Mouse (Mus musculus): Measurements from ENCODE around the gene Adssl1.

Gene Adssl1

DNA sequence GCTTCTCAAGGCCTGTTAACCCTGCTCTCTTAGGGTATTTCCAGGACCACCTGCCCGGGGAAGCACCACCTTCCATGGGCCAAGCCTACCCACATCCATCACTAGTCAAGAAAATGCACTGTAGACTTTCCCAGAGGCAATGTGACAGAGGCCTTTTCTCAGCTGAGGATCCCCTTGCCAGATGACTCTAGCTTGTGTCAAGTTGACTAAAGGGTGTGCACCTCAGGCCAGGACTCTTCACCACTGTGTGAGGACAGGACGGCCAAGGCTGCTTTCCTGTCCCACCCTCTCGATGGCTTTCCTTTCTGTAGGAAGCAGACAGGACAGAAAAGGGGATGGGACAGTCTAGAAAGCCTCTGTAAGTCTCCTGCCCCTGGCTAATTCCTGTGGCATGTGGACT is 28.1 kb upstream of the Adssl1 start:
- in situ Hi-C loops (cut with MboI, MseI): no loop called here

DNA sequence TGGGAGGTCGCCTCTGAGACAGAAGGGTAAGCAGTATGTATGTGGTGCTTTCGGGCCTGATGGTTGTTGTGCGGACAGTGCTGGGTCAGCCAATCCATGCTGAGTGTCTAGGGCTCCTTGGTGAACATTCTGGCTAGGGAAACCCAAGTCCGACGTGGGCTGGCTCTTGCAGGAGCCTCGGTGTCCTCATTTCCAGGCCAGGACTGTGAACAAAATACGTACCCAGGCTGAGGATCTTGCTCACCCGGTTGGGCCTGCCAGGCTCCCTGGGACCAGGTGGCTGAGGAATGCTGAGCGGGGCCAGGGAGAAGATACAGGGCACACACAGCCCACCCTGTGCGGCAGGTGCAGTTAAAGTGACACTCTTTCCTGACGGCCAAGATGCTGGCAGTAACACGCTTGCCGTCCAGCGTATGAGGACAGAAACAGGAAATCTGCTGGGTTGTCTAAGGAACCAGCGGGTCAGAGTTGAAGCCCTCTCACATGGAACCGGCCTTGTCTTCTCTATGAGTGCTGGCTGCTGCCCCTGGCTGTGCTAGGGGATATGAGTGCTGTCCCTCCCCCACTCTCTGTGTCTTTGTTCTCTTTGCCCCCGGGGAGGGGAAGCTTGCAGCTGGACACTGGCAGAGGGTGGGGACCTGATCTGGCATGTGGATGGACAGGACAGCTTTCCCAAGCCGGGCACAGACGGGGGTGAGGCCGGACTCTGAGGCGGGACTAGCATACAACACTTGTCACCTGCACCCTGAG is 26.7 kb upstream of the Adssl1 start:
- in situ Hi-C loops (cut with MboI, MseI): no loop called here

DNA sequence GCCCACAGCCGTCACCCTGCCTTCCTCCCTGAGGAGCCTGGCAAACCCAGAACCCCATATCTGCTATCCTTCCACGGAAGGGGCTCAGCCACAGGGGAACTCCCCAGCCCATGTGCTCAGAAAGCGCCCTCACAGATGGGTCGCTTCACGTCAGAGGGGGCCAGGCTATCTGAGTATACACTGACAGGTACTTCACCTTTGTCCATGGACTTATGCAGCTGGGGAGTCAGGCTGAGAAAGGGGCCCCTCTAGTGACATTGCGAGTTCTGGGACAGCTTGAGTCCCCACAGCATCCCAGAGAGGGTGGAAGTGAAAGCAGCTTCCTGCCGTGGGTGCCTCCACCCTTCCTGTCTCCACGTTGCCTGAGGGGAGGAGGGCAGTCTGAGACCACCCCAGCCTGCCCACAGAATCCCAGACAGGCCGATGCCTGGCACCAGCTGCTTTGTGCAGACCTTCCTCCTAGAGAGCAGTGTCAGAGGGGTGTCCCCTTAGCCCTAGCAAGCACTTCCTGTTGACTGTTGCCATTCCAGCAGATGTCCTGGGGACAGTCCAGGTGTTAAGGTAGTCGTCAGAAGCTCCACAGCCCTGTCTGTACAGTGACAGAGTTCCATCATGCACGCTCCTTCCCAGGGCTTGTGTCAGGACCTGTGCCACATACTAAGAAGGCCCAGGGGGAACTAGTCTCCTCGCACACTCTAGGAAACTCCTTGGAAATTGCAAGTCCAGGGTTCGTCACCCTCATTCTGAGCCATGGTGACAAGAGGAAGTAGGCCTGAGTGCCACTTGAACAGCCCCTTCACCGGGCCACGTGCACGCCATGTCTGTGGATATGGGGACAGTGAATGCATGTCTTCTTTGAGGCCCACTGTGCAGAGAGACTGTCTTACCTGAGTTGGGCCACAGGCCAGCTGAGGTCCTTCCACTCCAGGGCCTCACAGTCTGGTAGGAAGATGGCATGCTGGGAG is 25.6 kb upstream of the Adssl1 start:
- in situ Hi-C loops (cut with MboI, MseI): no loop called here

DNA sequence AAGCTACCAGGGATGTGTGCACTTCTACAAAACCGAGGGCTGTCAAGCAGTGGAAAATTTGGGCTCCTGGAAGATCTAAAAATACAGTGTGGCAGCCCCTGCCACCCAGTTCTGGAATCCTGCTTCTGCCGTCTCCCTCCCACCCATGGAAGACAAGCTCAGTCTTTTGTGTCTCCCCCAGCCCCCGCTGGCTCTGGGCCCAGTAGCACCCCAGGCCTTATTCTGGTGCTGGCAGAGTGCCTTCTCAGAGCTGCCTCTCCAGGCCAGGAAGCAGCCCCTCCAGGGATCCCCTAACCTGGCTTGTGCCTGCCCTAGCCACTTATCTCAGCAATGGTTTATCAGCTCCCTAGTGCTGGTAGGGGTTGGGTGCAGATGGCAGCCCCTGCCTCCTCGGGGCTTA is 24.9 kb upstream of the Adssl1 start:
- in situ Hi-C loops (cut with MboI, MseI): loop anchor here in 1 of 2 experiments (5.0 kb wide), 2 partner anchors 38 to 678 kb away; no protein-coding TSS in a partner anchor

DNA sequence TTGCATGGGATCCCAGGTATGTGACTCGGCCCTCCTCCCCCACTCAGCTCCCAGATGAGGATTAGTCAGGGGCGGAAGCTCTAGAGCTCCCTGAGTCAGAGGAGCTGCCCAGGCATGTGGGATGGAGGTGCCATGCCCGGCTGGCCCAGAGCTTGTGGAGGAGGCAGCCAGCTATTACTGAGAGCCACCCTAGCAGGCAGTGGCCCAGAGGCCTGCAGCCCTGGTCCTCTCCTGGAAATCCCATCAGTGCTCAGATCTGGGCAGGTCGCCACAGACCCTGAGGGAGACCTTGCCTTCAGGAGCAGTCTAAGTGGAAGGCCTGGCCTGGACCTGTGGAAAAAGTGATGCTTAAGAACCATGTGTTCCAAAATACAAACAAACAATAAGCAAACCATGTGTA is 24.2 kb upstream of the Adssl1 start:
- in situ Hi-C loops (cut with MboI, MseI): loop anchor here in 1 of 2 experiments (5.0 kb wide), 2 partner anchors 38 to 678 kb away; no protein-coding TSS in a partner anchor

DNA sequence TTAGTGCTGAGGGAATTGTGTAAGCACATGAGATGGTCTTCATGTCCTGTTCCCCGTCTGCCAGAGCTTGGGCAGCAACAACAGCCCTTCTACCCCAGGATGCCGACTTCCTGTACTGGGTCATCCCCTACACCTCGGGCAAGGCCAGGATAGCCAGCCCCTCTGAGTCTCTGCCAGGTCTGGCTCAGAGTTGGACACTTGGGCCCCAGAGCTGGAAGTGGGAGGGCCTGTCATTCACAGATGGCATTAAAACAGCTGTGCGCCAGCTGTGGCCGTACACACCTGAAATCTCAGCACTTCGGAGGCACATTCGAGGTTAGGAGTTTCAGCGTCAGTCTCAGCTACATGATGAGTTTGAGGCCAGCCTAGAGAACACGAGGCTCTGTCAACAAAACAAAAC is 23.4 kb upstream of the Adssl1 start:
- in situ Hi-C loops (cut with MboI, MseI): loop anchor here in 1 of 2 experiments (5.0 kb wide), 2 partner anchors 39 to 679 kb away; no protein-coding TSS in a partner anchor

DNA sequence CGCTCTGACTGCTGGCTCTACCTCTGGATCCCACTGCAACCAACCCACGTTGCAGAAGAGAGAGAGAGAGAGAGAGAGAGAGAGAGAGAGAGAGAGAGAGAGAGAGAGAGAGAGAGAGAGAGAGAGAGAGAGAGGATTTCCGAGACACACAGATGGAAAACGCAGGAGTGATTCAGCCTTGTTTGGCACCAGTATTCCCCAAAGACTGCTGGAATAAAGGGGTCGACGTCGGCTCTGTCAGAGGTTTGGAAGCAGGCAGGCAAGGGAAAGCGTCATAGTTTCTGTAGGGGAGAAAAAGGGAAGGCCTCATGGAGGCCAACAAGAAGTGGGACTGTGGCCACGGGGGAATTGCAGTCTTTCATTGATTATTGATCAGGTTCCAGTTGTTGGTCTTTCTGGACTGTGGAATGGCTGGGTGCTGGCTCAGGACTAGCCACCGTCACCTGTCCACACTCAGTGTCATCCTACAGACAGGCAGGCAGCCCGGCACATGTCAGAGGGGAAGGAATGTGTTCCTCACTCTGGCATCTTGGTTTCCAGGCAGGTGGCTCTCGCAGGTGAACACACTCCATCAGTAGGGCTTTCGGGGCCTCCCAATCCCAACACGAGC is 22.8 kb upstream of the Adssl1 start:
- in situ Hi-C loops (cut with MboI, MseI): loop anchor here in 1 of 2 experiments (5.0 kb wide), 2 partner anchors 40 to 680 kb away; no protein-coding TSS in a partner anchor

DNA sequence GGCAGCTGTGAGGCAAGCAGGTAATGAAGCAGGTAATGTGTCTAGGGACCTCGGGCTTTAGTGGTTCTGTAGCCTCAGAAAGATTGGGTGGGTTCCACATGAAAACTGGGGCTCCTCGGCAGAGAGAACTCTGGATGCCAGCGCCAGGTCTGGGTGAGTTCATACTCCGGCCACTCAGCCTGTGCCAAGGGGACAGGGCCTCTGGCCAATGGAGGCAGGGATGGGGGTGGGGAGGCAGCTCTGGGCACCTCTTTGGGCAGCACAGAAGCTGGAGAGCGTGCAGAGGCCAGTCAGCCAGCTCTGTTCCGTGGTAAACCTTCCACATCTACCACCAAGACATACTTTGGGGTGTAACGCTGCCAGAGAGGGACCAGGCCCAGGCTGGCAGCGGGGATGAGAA is 22.2 kb upstream of the Adssl1 start:
- in situ Hi-C loops (cut with MboI, MseI): loop anchor here in 1 of 2 experiments (5.0 kb wide), 2 partner anchors 40 to 680 kb away; no protein-coding TSS in a partner anchor

DNA sequence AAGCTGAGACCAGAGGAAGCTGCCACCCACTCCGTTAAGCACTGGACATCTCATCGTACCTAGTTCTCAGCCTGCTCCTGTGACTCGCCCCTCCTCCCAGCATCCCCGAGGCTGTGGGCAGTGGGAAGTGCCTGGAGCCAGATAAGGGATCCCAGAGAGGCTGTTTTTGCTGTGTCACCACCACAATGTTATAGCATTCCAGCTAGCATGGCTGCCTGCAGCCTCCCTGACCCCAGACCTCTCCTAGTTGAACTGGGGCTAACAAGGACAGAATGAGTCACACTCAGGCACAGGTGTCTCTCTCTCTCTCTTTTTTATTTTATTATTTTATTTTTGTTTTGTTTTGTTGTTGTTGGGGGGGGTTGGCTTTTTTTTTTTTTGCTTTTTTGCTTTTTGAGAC is 20.6 kb upstream of the Adssl1 start:
- in situ Hi-C loops (cut with MboI, MseI): loop anchor here in 1 of 2 experiments (5.0 kb wide), 2 partner anchors 42 to 682 kb away; no protein-coding TSS in a partner anchor

DNA sequence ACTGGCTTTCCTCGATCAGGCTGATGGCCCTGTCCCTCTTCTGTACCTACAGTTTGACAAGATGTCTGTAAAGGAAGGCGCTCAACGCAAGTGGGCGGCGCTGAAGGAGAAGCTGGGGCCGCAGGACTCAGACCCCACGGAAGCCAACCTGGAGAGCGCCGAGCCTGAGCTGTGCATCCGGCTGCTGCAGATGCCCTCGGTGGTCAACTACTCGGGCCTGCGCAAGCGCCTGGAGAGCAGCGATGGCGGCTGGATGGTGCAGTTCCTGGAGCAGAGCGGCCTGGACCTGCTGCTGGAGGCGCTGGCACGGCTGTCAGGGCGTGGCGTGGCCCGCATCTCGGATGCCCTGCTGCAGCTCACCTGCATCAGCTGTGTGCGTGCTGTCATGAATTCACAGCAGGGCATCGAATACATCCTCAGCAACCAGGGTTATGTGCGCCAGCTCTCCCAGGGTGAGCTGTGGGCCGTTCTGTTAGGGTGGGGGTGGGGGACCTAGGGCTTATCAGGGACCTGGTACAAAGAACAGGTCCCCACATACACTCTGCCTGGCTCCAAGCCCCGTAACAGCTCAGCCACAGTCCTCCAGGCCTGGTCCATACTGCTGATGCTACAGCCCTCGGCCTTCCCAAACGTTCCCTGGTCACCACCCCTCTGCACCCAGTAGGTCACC is 19.8 kb upstream of the Adssl1 start:
- in situ Hi-C loops (cut with MboI, MseI): loop anchor here in 1 of 2 experiments (5.0 kb wide), 2 partner anchors 43 to 683 kb away; no protein-coding TSS in a partner anchor

DNA sequence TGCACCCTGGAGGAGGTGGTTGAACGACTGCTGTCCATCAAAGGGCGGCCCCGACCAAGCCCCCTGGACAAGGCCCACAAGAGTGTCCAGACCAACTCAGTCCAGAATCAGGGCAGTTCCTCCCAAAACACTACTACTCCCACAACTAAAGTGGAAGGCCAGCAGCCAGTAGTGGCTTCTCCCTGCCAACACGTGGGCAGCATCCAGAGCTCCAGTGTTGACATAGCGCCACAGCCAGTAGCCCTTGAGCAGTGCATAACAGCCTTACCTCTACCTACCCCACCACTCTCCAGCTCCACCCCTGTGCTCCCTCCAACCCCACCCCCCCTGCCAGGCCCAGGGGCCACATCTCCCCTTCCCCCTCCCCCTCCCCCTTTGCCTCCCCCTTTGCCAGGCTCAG is 15.8 kb upstream of the Adssl1 start:
- in situ Hi-C loops (cut with MboI, MseI): no loop called here

DNA sequence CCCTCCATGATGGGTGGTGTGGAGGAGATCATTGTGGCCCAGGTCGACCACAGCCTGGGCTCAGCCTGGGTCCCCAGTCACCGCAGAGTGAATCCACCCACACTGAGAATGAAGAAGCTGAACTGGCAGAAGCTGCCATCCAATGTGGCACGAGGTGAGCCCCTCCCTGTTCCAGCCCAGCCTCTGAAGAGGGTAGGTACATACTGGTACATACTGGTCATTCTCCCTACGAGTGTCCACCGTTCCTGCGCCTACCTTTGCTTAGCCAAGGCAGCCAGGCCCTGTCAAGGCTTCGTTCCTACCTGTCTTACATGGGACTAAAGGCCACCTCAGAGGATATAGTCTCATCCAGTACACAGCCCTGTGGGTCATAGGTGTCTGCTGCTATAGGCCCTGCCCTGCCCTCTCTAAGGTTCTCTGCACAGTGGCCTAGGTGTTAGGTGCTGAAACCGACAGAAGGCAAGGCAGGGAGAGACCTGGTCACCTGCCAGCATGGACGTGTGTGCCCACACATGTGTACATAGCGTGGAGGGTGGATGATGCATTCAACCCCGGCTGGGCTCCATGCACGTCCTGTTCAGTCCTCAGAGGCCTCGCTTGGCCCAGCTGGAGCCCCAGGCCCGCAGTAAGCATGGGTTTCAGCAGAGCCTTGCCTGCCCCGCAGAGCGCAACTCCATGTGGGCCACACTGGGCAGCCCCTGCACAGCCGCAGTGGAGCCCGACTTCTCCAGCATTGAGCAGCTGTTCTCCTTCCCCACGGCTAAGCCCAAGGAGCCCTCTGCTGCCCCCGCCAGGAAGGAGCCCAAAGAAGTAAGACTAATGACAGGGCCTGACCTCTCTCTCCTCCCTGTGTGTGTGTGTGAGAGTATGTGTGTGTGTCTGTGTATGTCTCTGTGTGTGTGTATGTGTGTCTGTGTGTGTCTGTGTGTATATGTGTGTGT is 14.9 kb upstream of the Adssl1 start:
- in situ Hi-C loops (cut with MboI, MseI): no loop called here

DNA sequence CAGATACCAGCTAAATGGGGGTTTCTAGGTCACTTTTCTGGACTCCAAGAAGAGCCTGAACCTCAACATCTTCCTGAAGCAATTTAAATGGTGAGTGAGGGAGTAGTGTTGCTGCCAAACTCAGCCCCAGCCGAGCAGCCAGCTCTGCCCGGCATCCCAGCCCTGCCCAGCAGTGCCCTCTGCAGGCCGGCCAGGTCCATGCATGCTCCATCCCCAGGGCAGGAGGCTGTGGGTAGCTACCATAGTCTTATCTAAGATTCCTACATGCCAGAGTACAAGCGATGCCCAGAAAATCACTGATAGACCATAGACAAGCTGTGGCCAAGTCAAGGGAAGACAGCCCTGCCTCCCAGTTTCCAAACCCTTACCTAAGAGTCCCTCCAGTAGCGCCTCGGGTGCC is 14.1 kb upstream of the Adssl1 start:
- in situ Hi-C loops (cut with MboI, MseI): no loop called here

DNA sequence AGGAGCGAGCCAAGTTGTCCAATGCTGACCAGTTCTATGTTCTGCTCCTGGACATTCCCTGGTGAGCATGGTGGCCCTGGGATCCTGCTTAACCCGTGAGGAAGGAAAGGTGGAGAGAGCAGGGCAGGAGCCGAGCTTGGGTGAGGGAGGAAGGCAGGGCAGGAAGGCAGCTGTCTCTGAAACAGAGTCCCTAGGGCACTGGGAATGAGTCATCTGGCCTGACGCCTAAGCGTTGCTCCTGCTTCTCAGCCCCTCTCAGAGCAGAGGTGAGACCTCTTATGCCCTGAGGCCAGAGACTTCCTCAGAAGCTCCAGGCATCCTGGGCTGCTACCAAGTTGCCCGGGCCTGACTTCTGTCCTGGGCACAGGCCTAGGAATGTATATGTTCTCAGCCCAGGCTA is 12.8 kb upstream of the Adssl1 start:
- in situ Hi-C loops (cut with MboI, MseI): no loop called here

DNA sequence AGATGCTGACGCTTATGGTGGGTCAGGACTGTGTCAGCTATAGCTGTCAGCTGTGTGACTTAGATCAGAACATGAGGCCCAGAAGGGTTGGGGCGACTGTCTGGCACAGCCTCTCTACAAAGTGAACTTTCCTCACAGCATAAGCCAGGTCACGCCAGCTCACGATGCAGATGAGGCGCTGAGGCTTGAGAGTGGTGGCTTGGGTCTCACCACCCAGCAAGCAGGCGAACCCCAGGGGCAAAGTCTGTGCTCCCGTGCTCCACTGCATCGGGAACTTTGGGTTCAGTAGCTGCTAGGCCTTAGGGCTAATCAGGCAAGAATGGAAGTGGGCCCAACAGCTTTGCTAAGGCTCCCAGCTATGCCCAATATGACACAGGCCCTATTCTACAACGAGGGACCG is 10.8 kb upstream of the Adssl1 start:
- in situ Hi-C loops (cut with MboI, MseI): no loop called here

DNA sequence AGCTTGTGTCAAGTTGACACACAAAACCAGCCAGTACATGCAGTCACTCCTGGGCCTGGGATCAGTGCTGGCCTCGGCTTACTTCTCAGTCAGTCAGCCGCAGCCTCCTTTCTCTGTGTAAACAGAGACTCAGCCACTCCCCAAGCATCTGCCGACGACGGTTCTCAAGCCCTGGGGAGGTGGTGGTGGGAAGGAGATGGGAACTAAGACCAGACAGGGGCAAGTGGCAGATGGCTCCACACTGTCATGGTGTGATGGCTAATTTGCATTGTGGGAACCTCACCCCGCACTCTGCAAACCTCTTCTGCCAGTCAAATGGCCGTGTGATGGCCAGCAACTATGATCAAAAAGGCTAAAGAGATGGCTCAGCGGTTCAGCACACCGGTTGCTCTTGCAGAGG is 3.2 kb upstream of the Adssl1 start:
- in situ Hi-C loops (cut with MboI, MseI): loop anchor here in 1 of 2 experiments (5.0 kb wide), 1 partner anchor 64 kb away; no protein-coding TSS in a partner anchor

DNA sequence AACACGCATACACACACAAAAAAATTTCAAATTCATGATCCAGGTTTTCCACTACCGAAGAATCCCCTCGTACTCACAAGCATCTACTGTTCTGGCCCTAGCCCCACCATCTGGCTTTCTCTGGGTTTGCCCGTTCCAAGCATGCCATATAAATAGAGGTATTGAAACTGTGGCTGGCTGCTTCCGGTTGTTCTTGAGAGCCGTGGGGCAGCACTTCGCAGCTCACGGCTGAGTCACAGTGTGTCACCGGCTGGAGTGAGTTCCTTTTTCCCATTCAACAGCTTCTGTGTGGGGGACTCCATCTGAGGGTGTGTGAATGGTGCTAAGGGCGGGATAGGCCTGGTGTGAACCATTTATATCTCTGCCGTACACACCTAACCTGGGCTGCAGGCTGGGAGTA is 2.7 kb upstream of the Adssl1 start:
- in situ Hi-C loops (cut with MboI, MseI): loop anchor here in 1 of 2 experiments (5.0 kb wide), 1 partner anchor 65 kb away; no protein-coding TSS in a partner anchor

DNA sequence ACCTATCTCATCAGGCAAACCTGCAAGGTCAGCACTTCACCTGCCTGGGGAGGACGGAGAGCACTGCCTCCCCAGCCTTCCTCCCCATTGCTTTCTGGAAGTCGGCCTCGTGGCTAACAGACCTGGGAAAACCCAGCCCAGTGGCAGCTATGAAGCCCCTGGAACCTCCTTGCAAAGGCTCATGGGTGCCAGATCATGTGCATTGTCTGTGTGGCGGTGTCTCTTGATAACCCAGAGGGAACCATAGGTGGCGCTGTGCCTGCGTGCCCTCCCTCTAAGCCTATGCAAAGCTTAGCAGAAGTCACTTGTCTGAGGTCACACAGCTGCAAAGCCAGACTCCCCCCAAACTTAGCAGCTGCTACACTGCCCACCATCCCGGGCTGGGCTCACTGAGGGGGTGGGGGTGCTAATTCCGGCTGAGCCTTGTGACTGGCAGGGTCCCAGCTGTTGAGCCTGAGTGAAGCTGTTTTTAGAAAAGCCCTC is 1.9 kb upstream of the Adssl1 start:
- in situ Hi-C loops (cut with MboI, MseI): loop anchor here in 1 of 2 experiments (5.0 kb wide), 1 partner anchor 66 kb away; no protein-coding TSS in a partner anchor

DNA sequence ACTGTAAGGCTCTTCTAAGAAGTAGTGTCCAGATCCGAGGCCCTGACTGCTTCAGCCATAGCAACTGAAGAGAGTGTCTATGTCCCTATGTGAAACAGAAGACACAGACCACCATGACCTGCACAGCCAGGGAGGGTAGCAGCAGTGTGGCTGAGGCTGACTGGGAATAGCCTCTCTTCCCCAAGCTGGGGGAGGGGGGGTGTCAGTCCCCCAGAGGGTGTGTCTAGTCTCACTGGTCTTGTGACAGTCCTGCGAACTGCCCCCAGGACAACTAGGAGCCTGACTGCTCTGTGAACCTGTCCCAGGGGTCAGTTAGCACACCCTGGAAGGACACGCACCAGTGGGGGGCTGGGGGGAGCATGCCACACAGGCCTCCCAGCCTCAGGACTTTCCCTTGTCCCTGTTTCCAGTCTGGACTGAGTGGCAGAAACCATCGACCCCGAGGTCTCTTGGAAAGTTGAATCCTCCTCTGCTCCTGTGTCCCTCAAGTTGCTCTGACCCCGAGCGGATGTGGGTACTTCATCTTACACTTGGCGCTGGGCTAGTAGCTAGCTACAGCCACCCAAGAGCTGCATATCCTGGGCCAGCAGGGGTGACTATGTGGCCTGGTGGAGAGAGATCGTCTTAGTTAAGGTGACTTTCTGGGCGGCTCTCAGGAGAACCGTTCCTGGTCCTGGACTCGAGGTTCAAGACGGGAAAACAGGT is 712 bp upstream of the Adssl1 start:
- in situ Hi-C loops (cut with MboI, MseI): loop anchor here in 1 of 2 experiments (5.0 kb wide), 1 partner anchor 67 kb away; no protein-coding TSS in a partner anchor
